Mouse (Mus musculus): Measurements from ENCODE around the gene Olfm3. TPM values are rescaled to one million over a fixed set of nuclear protein-coding genes. Genes with fewer than 3 reads are reported as not detected.
A peak's percentile ranks its signal among the peaks of the same experiment; 100 is the strongest.

Gene Olfm3
- total and polyA plus RNA-seq, 2 experiments from 2014 or later, result 19.8 to 33.0 TPM

GRCm38 (mm10) chr3:115028046-115028445 is 124.2 kb downstream of the Olfm3 start:
- Histone ChIP-seq H3K4me3 (ENCODE audit: low read depth, low read length) (no peak overlapping the region), H3K9ac (replicated peaks; ENCODE audit: low read length, poor library complexity, severe bottlenecking) (no peak overlapping the region), H3K27ac (ENCODE audit: low read depth, low read length) (no peak overlapping the region), H3K27me3 (ENCODE audit: insufficient read depth, low read length) (no peaks in the 10 kb centered on the region), H3K4me2 (ENCODE audit: low read depth, low read length, poor library complexity, severe bottlenecking) (no peak overlapping the region), H3K9me3 (ENCODE audit: low read length) (no peaks in the 10 kb centered on the region), H3K4me1 (ENCODE audit: insufficient read depth, low read length) (no peaks in the 10 kb centered on the region), H3K36me3 (ENCODE audit: insufficient read depth, low read length) (no peaks in the 10 kb centered on the region)
- WGBS, result 93% methylated on average over 1 of the region's 1 CpGs
- no peak for ATAC-seq (ENCODE audit: low FRiP score)
- DNase-seq (ENCODE audit: low spot score), result no peak
- no peak for TF ChIP-seq CTCF (IDR thresholded peaks at IDR 0.05)

- DNase-seq (ENCODE audit: low spot score), result peak; percentile 3
These were observed 124.7 kb downstream of the Olfm3 start for GRCm38 (mm10) chr3:115028611-115029010.

GRCm38 (mm10) chr3:115049060-115049459 is 145.2 kb downstream of the Olfm3 start:
- H3K36me3 ChIP-seq (ENCODE audit: insufficient read depth, low read length), result no peaks in the 10 kb centered on the region
- WGBS, result 88% methylated on average over 5 of the region's 5 CpGs
- DNase-seq (ENCODE audit: low spot score) (no peak), ATAC-seq (ENCODE audit: low FRiP score) (no peak)
- no peak overlapping the region for H3K9ac ChIP-seq (replicated peaks; ENCODE audit: low read length, poor library complexity, severe bottlenecking)
- H3K9me3 ChIP-seq (ENCODE audit: low read length), result no peaks in the 10 kb centered on the region
- no peak overlapping the region for H3K4me3 ChIP-seq (ENCODE audit: low read depth, low read length)
- H3K4me2 ChIP-seq (ENCODE audit: low read depth, low read length, poor library complexity, severe bottlenecking), result no peak overlapping the region
- no peaks in the 10 kb centered on the region for H3K4me1 ChIP-seq (ENCODE audit: insufficient read depth, low read length)
- no peaks in the 10 kb centered on the region for H3K27me3 ChIP-seq (ENCODE audit: insufficient read depth, low read length)
- H3K27ac ChIP-seq (ENCODE audit: low read depth, low read length), result no peak overlapping the region
- no peak for TF ChIP-seq CTCF (IDR thresholded peaks at IDR 0.05)

More at GRCm38 (mm10) chr3:115028611-115029010, 124.7 kb downstream of the Olfm3 start:
- Histone ChIP-seq H3K27ac (ENCODE audit: low read depth, low read length) (no peak overlapping the region), H3K4me2 (ENCODE audit: low read depth, low read length, poor library complexity, severe bottlenecking) (no peak overlapping the region), H3K27me3 (ENCODE audit: insufficient read depth, low read length) (no peaks in the 10 kb centered on the region), H3K9ac (replicated peaks; ENCODE audit: low read length, poor library complexity, severe bottlenecking) (no peak overlapping the region), H3K4me3 (ENCODE audit: low read depth, low read length) (no peak overlapping the region), H3K4me1 (ENCODE audit: insufficient read depth, low read length) (no peaks in the 10 kb centered on the region), H3K36me3 (ENCODE audit: insufficient read depth, low read length) (no peaks in the 10 kb centered on the region), H3K9me3 (ENCODE audit: low read length) (no peaks in the 10 kb centered on the region)
- no peak for TF ChIP-seq CTCF (IDR thresholded peaks at IDR 0.05)
- no peak for ATAC-seq (ENCODE audit: low FRiP score)
- 81% methylated on average over 1 of the region's 1 CpGs for WGBS

- H3K27ac ChIP-seq (ENCODE audit: low read depth, low read length), result no peak overlapping the region
- no peaks in the 10 kb centered on the region for H3K27me3 ChIP-seq (ENCODE audit: insufficient read depth, low read length)
- ATAC-seq (ENCODE audit: low FRiP score) (no peak), DNase-seq (ENCODE audit: low spot score) (no peak)
- no peak for TF ChIP-seq CTCF (IDR thresholded peaks at IDR 0.05)
- WGBS, result 80% methylated on average over 1 of the region's 1 CpGs
- H3K36me3 ChIP-seq (ENCODE audit: insufficient read depth, low read length), result no peaks in the 10 kb centered on the region
- no peaks in the 10 kb centered on the region for H3K9me3 ChIP-seq (ENCODE audit: low read length)
- no peak overlapping the region for H3K4me2 ChIP-seq (ENCODE audit: low read depth, low read length, poor library complexity, severe bottlenecking)
- no peaks in the 10 kb centered on the region for H3K4me1 ChIP-seq (ENCODE audit: insufficient read depth, low read length)
- no peak overlapping the region for H3K9ac ChIP-seq (replicated peaks; ENCODE audit: low read length, poor library complexity, severe bottlenecking)
- no peak overlapping the region for H3K4me3 ChIP-seq (ENCODE audit: low read depth, low read length)
These were observed 161.0 kb downstream of the Olfm3 start for GRCm38 (mm10) chr3:115064901-115065300.

GRCm38 (mm10) chr3:115080428-115081181 is 176.7 kb downstream of the Olfm3 start:
- peak; percentile 27; the same call in 1 of the 2 replicates for ATAC-seq (ENCODE audit: low FRiP score)
- Histone ChIP-seq H3K27ac (ENCODE audit: low read depth, low read length) (no peak overlapping the region), H3K36me3 (ENCODE audit: insufficient read depth, low read length) (no peaks in the 10 kb centered on the region), H3K4me2 (ENCODE audit: low read depth, low read length, poor library complexity, severe bottlenecking) (no peak overlapping the region), H3K4me3 (ENCODE audit: low read depth, low read length) (no peak overlapping the region), H3K9me3 (ENCODE audit: low read length) (no peaks in the 10 kb centered on the region), H3K9ac (replicated peaks; ENCODE audit: low read length, poor library complexity, severe bottlenecking) (no peak overlapping the region), H3K4me1 (ENCODE audit: insufficient read depth, low read length) (no peaks in the 10 kb centered on the region), H3K27me3 (ENCODE audit: insufficient read depth, low read length) (no peaks in the 10 kb centered on the region)
- 37% methylated on average over 12 of the region's 12 CpGs for WGBS
- TF ChIP-seq CTCF (IDR thresholded peaks at IDR 0.05), result no peak
- no peak for DNase-seq (ENCODE audit: low spot score)

- Histone ChIP-seq H3K4me2 (ENCODE audit: low read depth, low read length, poor library complexity, severe bottlenecking) (no peak overlapping the region), H3K36me3 (ENCODE audit: insufficient read depth, low read length) (no peaks in the 10 kb centered on the region), H3K4me3 (ENCODE audit: low read depth, low read length) (no peak overlapping the region), H3K4me1 (ENCODE audit: insufficient read depth, low read length) (no peaks in the 10 kb centered on the region), H3K27me3 (ENCODE audit: insufficient read depth, low read length) (no peaks in the 10 kb centered on the region), H3K9ac (replicated peaks; ENCODE audit: low read length, poor library complexity, severe bottlenecking) (no peak overlapping the region), H3K27ac (ENCODE audit: low read depth, low read length) (no peak overlapping the region), H3K9me3 (ENCODE audit: low read length) (no peaks in the 10 kb centered on the region)
- TF ChIP-seq CTCF (IDR thresholded peaks at IDR 0.05), result no peak
- DNase-seq (ENCODE audit: low spot score) (no peak), ATAC-seq (ENCODE audit: low FRiP score) (no peak)
- WGBS, result 35% methylated on average over 2 of the region's 2 CpGs
These were observed 177.5 kb downstream of the Olfm3 start for GRCm38 (mm10) chr3:115081371-115081770.
